Mouse (Mus musculus) stomach, embryonic 16.5 days (tissue): ENCODE measurements around the gene Ebi3. TPM values are rescaled to one million over a fixed set of nuclear protein-coding genes. Genes with fewer than 3 reads are reported as not detected.
A peak's percentile ranks its signal among the peaks of the same experiment; 100 is the strongest.
"Not testable (repeated sequence)": the region's sequence is repeated elsewhere in the genome, so short reads cannot be mapped to it uniquely, and the experiment has no call there.

Source experiments
- ATAC-seq: fragments of 200-750 bp; cut with Nextera tagmentation; 2 replicates; pipeline ENCODE4 v1.8.0; 2017; ENCODE audit warnings: moderate number of reproducible peaks, moderate TSS enrichment; ENCODE audit not compliant: insufficient read depth, low FRiP score
- H3K27ac ChIP-seq: fragments of 300-500 bp; sonication (generic); 2 replicates; pipeline ENCODE4 v1.5.1; 2014; ENCODE audit warnings: low read length
- H3K27me3 ChIP-seq: fragments of 300-500 bp; sonication (generic); 2 replicates; pipeline ENCODE4 v1.6.1; 2014; ENCODE audit warnings: low read length, control low read depth, mixed read lengths; ENCODE audit not compliant: control insufficient read depth, insufficient read depth
- H3K36me3 ChIP-seq: fragments of 300-500 bp; sonication (generic); 2 replicates; pipeline ENCODE4 v1.6.1; 2014; ENCODE audit warnings: low read length; ENCODE audit not compliant: control insufficient read depth, insufficient read depth
- H3K4me1 ChIP-seq: fragments of 300-500 bp; sonication (generic); 2 replicates; pipeline ENCODE4 v1.6.1; 2014; ENCODE audit warnings: low read length, control low read depth, mixed read lengths; ENCODE audit not compliant: control insufficient read depth, insufficient read depth
- H3K4me2 ChIP-seq: fragments of 300-500 bp; sonication (generic); 2 replicates; pipeline ENCODE4 v1.6.1; 2014; ENCODE audit warnings: low read depth, low read length, mixed read lengths
- H3K4me3 ChIP-seq: fragments of 300-500 bp; sonication (generic); replicated peaks from 2 replicates; pipeline ENCODE4 v1.5.1; 2014; ENCODE audit warnings: mild to moderate bottlenecking, low read length
- H3K9ac ChIP-seq: fragments of 300-500 bp; sonication (generic); 2 replicates; pipeline ENCODE4 v1.6.1; 2014; ENCODE audit warnings: low read length
- H3K9me3 ChIP-seq: fragments of 300-500 bp; sonication (generic); replicated peaks from 2 replicates; pipeline ENCODE4 v1.6.1; 2016; ENCODE audit warnings: low read length, control low read depth; ENCODE audit not compliant: control insufficient read depth
- WGBS: fragments of 180-500 bp; shearing (Covaris S2); extraction: QIAGEN DNeasy Blood & Tissue Kit; methylation state at CpG from one replicate; pipeline ENCODE4 v1.1.7; 2014; 5-methylcytosine and 5-hydroxymethylcytosine counted together
- polyA plus RNA-seq: library from polyadenylated mRNA; unstranded; fragments of >200 nt; fragmentation: Nextera tagmentation; extraction: Ambion mirVana; gene quantifications from 2 replicates; pipeline ENCODE4 v1.2.1, GENCODE M21; 2015

Gene Ebi3
- 4.0 and 4.7 TPM in 2 replicates for polyA plus RNA-seq

DNA sequence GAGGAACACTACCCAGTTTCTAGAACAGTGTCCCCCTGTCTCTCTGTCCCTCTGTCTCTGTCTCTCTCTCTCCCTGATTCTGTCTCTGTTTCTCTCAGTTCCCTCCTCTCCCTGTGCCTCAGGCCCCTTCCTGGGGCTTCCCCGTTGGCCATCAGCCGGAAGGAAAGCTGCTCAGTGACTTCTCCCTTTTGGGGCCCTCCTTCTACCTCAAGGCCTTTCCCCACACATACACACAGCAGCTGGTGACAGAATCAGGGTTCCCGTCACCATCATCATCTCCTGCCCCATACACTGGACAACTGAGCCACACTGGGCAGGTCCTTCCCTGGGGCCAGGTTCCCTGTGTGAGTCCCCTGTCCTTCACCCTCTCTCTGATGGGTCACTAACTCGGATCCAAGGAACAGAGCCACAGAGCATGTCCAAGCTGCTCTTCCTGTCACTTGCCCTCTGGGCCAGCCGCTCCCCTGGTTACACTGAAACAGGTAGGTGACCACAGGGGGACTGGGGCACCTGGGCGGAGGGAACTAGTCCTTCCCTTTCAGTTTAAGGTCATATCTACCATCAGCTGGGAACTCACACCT lies at the start of gene Ebi3:
Gene Ebi3 (plus strand): TSS at position 194 of the 581 bp plus-strand sequence.
- WGBS, result 65% methylated on average over 6 of the region's 6 CpGs
- no peak within 1 kb of the TSS for H3K27ac ChIP-seq
- H3K9me3 ChIP-seq, result no peaks in the 10 kb centered on the region
- peaks cover 4% of the 10 kb centered on the region; the same call in 1 of the 2 replicates for H3K4me1 ChIP-seq
- ATAC-seq, result no peak
- H3K27me3 ChIP-seq, result no peaks in the 10 kb centered on the region; the same call in 1 of the 2 replicates
- peak within 1 kb of the TSS; percentile 33; the same call in 1 of the 2 replicates for H3K9ac ChIP-seq
- H3K36me3 ChIP-seq, result no peaks in the 10 kb centered on the region
- H3K4me3 ChIP-seq, result no peak within 1 kb of the TSS
- H3K4me2 ChIP-seq, result no peak within 1 kb of the TSS

DNA sequence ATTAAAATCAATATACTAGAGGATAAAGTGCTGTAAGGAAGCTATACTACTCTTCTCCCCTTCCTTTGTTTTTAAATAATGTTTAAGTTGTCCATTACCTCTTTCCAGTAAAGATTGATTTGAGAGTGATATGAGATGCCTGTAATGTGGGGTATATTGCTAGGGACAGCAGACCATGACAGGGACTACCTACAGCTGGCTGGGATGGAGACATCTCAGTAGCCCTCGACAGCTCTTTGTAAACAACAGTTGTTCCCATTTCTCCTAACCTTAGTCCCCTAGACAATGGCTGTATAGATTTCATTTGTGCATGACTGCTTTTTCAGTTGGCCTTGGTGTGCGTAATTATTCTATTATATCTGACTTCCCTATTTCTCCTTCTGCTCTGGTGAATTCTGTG lies 49.4 kb upstream of the Ebi3 start:
- Histone ChIP-seq H3K9me3 (peaks cover 3% of the 10 kb centered on the region; the same call in 1 of the 2 replicates), H3K9ac (no peak overlapping the region), H3K27me3 (no peaks in the 10 kb centered on the region), H3K4me2 (no peak overlapping the region), H3K36me3 (peaks cover 8% of the 10 kb centered on the region), H3K27ac (peak overlapping the region; percentile 70; the same call in 1 of the 2 replicates), H3K4me1 (no peaks in the 10 kb centered on the region), H3K4me3 (no peak overlapping the region)
- WGBS, result 45% methylated on average over 2 of the region's 2 CpGs
- no peak for ATAC-seq

DNA sequence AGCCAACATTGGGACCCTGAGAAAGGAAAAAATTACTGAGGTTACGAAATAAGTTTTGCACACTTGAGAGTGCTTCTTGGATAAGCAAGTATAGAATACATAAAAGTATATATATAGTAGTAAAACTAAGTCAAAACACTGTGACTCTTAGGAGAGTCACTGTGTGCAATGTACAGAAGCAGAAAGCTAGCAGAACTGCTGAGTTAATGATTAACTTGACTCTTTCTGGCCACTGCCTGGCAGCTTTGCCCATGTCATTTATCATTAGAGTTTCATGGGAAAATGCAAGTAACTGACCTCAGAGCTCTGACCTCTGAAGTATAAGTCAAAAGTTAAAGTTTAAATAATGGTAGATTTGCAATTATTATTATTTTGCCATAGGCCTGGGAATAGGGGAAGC lies 48.8 kb upstream of the Ebi3 start:
- no peaks in the 10 kb centered on the region for H3K27me3 ChIP-seq
- ATAC-seq, result no peak
- no peak overlapping the region for H3K27ac ChIP-seq
- no peak overlapping the region for H3K9ac ChIP-seq
- WGBS, result 54% methylated on average over 1 of the region's 1 CpGs
- no peak overlapping the region for H3K4me2 ChIP-seq
- no peaks in the 10 kb centered on the region for H3K9me3 ChIP-seq
- no peaks in the 10 kb centered on the region for H3K4me1 ChIP-seq
- 0 out of 2 replicates have a peak, but pooled peaks cover 3% of the 10 kb centered on the region for H3K36me3 ChIP-seq
- no peak overlapping the region for H3K4me3 ChIP-seq

DNA sequence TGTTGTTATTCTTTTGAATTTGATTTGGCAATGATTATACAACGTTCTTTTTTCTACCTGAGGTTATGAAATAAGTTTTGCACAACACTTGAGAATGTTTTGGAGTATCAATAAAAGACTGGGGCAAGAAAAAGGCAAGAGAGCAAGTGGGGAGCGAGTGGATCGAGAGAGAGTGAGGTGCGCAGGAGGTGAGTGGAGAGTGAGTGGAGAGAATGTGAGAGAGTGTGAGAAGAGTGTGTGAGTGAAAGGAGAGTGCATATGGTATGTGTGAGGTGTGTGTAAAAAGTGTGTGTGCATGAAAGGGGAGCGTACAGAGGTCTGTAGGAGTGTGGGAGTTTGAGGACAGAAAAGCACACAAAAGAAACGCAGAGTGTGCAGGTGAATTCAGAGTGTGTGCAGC lies 48.3 kb upstream of the Ebi3 start:
- no peak for ATAC-seq
- H3K27me3 ChIP-seq, result no peaks in the 10 kb centered on the region
- no peak overlapping the region for H3K9ac ChIP-seq
- H3K36me3 ChIP-seq, result no peaks in the 10 kb centered on the region
- no peaks in the 10 kb centered on the region for H3K4me1 ChIP-seq
- H3K4me3 ChIP-seq, result no peak overlapping the region
- peak overlapping the region; percentile 67 for H3K27ac ChIP-seq
- H3K4me2 ChIP-seq, result no peak overlapping the region
- no peaks in the 10 kb centered on the region for H3K9me3 ChIP-seq
- 59% methylated on average over 6 of the region's 6 CpGs for WGBS

DNA sequence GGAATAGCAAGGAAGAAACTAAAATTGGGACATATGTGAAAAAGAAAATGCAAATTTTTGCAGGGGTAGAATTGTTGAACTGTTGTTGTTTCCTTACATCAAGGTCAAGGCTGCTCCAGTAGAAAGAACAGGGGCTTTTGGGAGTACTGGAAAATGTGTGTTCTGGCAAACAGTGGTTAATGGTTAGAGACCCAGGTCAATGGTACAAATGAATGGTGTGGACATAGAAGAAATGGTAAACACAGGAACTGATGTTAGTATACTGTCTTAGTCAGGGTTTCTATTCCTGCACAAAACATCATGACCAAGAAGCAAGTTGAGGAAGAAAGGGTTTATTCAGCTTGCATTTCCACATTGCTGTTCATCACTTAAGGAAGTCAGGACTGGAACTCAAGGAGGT lies 45.8 kb upstream of the Ebi3 start:
- Histone ChIP-seq H3K9me3 (no peaks in the 10 kb centered on the region), H3K9ac (no peak overlapping the region), H3K4me1 (no peaks in the 10 kb centered on the region), H3K4me2 (no peak overlapping the region), H3K4me3 (no peak overlapping the region), H3K27ac (no peak overlapping the region), H3K27me3 (no peaks in the 10 kb centered on the region), H3K36me3 (no peaks in the 10 kb centered on the region)
- ATAC-seq, result no peak

DNA sequence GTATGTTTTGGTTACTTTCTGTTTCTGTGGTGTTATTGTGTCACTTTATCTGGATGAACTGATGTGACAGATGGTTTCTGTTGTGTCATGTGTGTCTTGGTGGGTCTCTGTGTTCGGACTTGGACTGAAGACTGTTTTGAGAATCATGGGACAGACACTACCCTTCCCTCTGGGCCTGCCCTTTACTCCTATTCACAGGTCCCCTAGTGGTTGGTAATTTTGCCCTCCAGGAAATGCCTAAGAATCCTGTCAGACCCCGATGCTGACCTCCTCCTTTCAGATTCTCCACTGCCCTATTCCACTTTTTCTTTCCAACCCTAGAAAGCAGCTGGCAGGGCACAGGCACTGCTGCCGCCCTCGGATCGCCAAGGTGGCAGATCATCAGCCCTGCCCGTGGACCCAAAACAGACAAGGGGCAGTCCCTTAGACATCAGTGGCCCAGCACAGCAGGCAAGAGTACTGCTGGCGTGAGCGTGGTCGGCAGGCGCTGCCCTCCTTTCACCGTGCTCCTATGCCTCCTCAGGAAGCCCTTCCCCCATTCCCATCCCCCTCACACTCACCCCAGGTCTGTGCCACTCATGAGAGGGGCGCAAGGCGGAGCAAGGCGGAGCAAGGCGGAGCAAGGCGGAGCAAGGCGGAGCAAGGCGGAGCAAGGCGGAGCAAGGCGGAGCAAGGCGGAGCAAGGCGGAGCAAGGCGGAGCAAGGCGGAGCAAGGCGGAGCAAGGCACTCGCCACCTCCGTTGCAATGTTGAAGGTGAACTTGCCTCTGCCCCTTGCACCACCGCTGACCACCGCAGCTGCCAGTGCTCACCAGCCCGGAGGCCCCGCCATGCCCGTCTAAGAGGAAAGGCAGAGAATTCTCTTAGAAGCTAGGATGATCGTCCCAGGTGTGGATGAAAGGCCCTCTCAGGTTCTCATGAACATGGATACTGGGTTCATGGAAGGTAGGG lies 20.6 kb upstream of the Ebi3 start:
- Histone ChIP-seq H3K9ac (peak overlapping the region; percentile 83), H3K4me3 (peak overlapping the region; percentile 75), H3K9me3 (peaks cover 2% of the 10 kb centered on the region; the same call in 1 of the 2 replicates), H3K4me1 (peaks cover 4% of the 10 kb centered on the region; the same call in 1 of the 2 replicates), H3K4me2 (peak overlapping the region; percentile 90), H3K36me3 (no peaks in the 10 kb centered on the region), H3K27ac (peak overlapping the region; percentile 77), H3K27me3 (no peaks in the 10 kb centered on the region)
- peak; percentile 96 for ATAC-seq
- WGBS, result under 1% methylated on average over 32 of the region's 33 CpGs

DNA sequence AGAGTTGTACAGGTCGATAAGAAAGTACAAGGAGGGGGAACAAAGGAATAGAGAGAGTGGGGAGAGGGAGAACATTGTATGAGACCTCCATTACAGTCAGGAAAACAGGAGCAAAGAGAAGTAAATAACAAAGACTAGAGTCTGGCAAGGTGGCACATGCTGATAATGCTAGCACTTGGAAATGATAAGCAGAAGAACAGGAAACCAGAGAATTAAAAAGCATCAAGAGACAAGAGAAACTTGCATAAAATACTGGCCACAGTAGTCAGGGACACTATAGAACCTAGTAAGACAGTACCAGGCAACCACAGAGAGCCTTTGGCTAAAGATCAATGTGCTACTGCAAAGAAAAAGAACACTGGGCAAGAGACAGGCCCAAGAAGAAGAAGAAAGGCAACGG lies 19.8 kb upstream of the Ebi3 start:
- no peaks in the 10 kb centered on the region for H3K27me3 ChIP-seq
- H3K9ac ChIP-seq, result peak overlapping the region; percentile 83
- peaks cover 4% of the 10 kb centered on the region; the same call in 1 of the 2 replicates for H3K4me1 ChIP-seq
- no peak for ATAC-seq
- peak overlapping the region; percentile 75 for H3K4me3 ChIP-seq
- H3K36me3 ChIP-seq, result no peaks in the 10 kb centered on the region
- 65% methylated on average over 2 of the region's 2 CpGs for WGBS
- H3K9me3 ChIP-seq, result peaks cover 3% of the 10 kb centered on the region; the same call in 1 of the 2 replicates
- no peak overlapping the region for H3K27ac ChIP-seq
- peak overlapping the region; percentile 90 for H3K4me2 ChIP-seq

DNA sequence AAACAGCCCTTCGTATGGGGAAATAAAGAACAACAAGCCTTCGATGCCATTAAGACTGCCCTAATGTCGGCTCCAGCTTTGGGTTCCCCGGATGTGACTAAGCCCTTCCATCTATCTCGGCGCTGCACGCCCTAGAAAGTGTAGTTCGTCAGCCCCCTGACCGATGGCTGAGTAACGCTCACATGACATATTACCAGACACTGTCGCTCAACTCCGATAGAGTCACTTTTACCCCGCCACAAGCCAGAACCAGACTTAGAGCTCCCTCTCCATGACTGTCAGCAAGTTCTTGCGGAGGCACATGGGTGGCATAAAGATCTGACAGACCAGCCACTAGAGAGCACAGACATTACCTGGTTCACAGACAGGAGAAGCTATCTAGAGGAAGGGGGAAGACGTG lies 19.2 kb upstream of the Ebi3 start:
- no peak for ATAC-seq
- H3K27me3 ChIP-seq, result no peaks in the 10 kb centered on the region
- no peak overlapping the region for H3K4me3 ChIP-seq
- H3K27ac ChIP-seq, result no peak overlapping the region
- peaks cover 4% of the 10 kb centered on the region; the same call in 1 of the 2 replicates for H3K4me1 ChIP-seq
- no peaks in the 10 kb centered on the region for H3K36me3 ChIP-seq
- peaks cover 3% of the 10 kb centered on the region; the same call in 1 of the 2 replicates for H3K9me3 ChIP-seq
- whole genome bisulfite sequencing, result 93% methylated on average over 15 of the region's 15 CpGs
- no peak overlapping the region for H3K9ac ChIP-seq
- H3K4me2 ChIP-seq, result no peak overlapping the region

DNA sequence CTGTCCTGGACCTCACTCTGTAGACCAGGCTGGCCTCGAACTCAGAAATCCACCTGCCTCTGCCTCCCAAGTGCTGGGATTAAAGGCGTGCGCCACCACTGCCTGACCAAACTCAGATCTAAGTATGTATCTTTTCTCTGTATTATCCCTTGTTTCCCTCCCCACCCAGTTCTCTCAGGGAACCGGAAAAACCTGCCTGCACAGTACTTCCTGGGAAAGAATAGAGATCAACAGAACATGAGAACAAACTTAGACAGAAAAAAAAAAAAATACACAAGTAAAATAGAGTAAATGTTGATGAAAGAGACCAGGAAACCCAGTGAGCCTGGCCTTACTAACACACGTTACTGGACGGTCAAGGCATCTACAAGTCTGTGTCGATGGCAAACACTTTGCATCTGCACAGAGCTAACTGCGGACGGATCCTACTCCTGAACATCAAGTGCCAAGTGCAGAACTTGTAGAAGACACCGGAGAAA lies 8.0 kb upstream of the Ebi3 start:
- Histone ChIP-seq H3K4me2 (peak overlapping the region; percentile 89), H3K27ac (peak overlapping the region; percentile 92), H3K4me3 (peak overlapping the region; percentile 58), H3K9ac (peak overlapping the region; percentile 60)
- H3K9me3 ChIP-seq, H3K36me3 ChIP-seq, H3K27me3 ChIP-seq, H3K4me1 ChIP-seq: not testable (repeated sequence)
- 22% methylated on average over 10 of the region's 10 CpGs for WGBS
- ATAC-seq, result peak; percentile 10; the same call in 1 of the 2 replicates
